Mouse (Mus musculus) cerebellum, adult 9-11 months (tissue): ENCODE data around the gene Lrba.

ENCODE experiments used
- DNase-seq: peaks from one replicate; pipeline ENCODE4 v3.0.0; 2022

The Lrba gene

DNA sequence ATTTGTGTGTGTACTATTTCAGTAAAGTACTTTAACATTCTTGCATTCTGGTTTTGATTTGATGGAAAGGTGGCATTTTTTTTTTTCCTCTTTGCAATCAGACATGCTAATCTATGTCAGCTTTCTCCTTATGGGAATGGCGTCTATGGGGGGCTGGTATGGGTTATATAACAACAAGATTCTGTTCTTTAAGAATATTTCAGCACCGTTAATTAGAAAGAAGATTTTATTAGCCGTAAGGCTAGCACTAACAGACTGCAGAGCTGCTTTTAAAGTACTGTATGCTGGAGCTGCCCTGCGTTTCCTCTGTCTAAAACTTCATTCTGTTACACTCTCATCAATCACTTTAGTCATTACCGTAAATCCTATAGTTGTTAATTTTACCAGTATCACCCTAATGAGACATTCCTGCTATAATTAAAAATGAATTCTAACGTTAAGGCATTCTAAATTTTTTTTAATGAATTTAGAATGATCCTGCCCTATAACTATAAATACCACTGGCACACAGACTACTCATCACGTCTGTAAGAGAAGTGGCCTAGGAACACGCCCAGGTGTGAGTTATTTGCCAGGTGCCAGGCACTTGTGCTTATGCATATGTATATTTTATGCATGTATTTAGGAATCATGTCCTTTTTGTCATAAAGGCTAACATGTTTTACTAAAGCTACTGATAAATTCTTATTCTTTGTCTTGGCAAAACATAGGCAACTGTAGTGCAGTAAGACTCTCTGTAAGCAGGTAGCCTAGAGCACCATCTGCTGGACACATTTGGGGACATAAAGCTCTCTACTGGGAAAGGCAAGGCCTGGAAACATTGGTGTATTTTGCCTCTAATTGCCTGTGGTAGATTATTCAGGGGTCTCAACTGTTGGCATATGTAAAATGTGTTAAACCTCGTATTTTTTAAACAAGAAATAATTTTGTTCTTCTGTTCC, 536.9 kb downstream of the Lrba start:
- peak; percentile 60 for DNase-seq

DNA sequence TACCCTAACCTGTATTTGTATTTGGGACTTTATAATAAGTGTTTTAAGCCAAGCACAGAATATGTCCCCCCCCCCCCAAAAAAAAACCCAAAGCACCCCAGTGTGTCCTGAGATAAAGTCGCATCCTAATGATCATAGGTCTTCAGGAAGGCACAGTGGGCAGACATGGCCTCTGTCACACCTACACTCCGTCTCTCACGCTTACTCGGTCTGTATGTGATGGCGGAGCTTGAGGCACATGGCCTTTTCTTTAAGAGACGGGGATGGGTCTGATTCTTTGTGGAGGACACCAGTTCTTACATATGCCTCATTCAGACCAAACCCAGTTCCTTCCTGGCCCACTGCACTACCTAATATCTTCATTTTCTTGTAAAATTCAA, 537.5 kb downstream of the Lrba start:
- no peak for DNase-seq

DNA sequence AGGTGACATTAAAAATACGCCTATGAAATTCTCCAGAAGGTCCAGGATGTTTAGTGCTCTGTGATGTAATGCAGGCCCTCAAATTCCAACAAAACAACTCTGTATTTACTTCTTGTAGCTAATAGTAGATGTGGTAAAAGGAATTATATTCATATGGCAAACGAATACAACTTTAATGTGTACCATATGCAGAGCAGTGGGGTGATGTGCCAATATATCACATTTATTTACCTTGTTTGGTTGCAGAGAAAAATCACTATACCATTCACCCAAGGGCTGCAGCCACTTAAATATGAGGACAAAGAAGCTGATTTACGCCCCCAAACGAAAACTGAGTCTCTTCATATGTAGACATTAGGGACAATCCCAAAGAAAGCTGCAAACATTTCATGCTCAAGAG, 538.0 kb downstream of the Lrba start:
- DNase-seq, result no peak

DNA sequence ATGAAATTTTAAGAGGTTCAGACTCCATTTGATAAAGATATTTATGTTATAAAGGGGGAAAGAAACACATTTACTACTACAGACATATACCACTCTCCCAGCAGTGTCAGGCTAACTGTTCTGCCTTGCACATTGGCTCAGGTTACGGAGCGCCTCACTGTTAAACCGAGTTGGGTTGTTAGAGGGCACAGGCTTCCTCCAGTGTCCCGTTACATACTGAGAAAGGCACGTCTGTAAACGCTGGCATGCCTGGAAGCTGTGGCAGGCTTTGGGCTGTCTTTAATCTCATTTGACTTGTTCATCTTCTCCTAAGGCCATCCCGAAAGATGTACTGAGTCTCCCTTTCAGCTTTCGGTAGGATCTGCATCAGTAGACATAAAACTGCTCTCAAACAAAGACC, 544.1 kb downstream of the Lrba start:
- DNase-seq, result no peak

- DNase-seq, result no peak
These were observed 544.5 kb downstream of the Lrba start for GRCm38 (mm10) chr3:86768969-86769368.

DNA sequence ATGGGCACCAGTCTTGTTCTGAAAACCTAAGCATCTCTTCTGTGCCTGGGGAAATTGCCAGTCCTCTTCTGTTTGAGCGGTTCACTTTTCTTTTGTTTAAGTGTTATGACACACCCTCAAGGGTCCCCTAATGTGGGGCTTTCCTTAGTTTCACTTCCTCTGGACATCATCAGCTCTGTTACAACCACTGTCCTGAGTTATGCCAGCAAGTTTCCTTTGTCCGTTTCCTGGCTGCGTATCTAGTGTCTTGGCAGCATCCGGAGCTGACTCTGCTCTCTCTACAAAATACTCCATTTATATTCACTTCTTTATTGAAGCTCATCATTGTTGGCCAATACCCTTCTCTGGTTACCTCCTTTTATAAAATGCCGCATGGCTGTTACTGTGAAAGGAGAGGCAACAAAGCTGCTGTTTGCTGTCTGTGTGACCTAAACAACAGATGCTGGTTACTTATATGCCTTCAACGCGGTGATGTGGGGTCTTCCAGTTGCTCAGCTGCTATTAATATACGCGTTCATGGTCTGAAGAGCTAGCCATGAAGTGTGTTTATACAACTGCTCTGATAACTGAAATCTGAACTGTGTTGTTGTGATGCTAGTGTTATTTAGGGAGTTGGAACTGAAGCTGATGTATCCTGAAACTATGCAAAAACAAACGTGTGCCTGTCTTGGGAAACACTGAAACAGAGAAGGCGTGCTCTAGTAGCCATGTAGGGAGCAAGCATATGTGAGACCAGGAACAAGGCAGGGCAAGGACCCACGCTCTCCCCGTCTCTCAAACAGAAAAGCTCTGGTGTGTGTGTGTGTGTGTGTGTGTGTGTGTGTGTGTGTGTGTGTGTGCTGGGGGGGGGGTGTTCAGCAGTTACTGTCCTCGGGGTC, 550.3 kb downstream of the Lrba start:
- no peak for DNase-seq

DNA sequence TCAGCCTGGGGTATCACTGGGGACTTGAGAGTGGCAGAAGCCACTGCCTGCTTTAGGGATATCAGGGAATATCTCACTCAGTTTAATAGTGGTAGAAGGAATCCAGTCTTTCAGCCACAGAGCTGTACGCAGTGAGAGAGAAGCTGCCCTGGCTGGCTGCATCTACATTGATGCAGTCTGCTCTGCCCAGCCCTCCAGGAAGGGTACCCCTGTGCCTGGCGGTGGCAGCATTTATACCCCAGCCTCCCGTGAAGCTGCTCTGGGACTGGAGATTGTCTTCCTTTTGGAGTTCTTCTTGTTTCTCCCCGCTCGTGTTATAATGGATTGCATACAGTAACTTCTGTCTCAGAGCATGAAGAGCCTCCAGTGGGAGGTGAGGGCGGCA, 551.0 kb downstream of the Lrba start:
- DNase-seq, result no peak

DNA sequence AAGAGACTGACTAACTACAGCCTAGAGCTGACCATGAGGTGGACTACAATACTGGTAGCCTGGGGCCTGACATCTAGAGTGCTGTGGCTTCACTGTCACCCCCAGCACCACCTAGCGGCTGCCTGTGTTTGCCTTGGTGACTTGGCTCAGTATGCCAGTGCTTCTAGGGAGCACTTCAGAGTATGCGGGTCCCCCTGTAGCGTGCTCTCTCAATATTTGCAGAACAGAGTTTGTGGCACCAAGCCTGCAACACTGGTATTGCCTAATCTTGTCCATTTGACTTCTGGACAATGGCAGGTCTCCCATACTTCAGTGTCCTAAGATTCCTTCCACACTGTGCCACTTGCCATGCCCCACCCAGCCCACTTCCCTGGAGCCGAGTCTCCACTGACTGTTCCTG, 555.2 kb downstream of the Lrba start:
- no peak for DNase-seq

- no peak for DNase-seq
These were observed 559.6 kb downstream of the Lrba start for GRCm38 (mm10) chr3:86784051-86784450.

- DNase-seq, result no peak
These were observed 560.5 kb downstream of the Lrba start for GRCm38 (mm10) chr3:86784930-86785329.

- DNase-seq, result peak; percentile 53
These were observed 561.8 kb downstream of the Lrba start for GRCm38 (mm10) chr3:86786280-86786679.

DNA sequence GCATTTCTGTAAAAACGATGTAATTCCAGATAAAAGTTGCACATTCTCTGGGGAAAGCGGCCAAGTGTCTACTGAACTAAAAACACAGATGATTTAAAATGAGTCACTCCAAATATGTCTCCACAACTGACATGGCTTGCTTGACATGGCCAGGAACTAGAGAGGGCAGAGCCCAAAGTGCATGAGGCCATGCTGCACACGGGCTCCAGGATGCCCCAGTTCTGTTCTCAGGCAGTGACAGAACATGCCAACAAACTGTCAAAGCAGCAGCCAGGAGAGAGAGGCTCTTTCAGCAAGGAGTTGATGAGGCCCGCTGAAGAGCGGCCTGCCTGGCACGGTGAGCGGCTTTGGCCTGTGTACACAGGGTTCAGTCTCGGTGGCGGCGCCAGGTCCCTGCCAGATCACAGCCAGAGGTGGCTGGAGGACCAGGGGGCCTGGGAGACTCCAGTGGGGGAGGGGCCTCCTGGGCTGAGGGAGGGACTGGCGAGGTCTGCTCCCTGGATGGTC, 562.4 kb downstream of the Lrba start:
- peak; percentile 89 for DNase-seq

DNA sequence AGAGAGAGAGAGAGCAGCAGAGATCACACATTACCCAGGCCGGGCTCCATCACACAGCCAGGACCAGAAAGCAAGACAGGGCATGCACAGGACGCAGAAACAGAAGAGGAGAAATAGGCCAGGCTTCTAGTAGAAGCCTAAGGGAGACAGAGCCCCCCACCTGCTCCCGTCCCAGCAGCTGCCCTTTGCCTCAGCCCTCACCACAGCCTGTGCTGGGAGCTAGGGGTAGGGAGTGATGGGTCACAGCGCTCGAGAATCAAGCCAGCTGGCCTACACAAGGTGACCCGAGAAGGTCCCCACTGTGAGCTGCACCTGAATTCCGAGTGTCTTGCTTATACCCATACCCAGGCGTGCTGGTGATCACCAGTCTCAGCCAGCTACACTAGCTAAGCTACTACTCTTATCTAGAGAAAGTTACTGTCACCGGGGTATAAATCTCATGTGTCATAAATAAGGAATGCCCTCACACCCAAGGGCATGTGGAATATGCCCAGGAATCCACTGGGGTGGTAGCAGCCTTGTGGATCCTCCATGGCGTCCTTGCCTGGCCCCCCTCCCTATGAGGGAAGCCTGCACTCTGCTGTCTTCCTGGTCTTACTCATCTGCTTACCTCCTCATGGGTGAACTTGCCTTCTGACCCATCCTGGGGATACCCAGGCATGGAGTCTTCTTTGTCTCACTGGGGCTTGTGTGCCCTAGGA, 563.1 kb downstream of the Lrba start:
- peak; percentile 42 for DNase-seq

- DNase-seq, result peak; percentile 71
These were observed 564.2 kb downstream of the Lrba start for GRCm38 (mm10) chr3:86788711-86789110.

- DNase-seq, result peak; percentile 85
These were observed 565.3 kb downstream of the Lrba start for GRCm38 (mm10) chr3:86789752-86790151.

DNA sequence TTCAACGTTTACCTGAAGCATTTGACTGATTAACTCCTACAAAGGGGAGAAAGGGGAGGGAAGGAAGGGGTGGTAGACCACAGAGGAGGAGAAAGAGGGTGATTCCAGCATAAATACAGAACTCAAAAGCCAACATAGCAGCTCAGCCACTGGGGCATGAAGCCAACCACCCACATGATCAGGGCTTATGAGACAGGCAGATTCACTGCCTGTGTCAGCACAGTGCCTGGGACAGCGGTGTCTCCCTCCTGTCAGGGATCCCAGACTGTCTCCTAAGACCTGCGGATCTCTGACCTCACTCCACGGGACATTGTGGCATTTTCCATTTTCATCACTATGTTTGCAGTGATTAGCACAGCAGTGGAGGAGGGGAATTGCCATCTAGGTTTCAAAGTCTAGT, 568.8 kb downstream of the Lrba start:
- DNase-seq, result no peak

DNA sequence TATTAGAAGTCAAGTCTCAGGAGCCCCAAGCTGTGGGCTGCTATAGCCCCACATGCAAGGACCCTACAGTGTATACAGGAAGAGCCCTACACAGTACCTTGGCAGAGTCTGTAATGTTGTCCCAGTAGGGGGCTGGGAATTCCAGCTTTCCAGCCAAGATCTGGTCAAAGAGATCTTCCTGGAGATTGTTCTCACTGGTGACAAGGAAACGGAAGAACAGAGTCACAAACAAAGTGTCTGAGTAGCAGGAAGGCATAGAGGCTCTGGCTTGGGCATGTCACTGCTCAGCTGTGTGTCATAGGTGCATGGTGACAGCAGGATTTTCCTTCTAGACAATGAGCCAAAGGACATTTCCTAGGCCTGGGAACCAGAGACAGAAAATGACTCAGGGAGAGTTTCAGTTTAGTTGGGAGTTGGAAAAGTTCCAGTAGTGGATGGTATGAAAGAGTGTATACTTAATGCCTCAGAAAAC, 569.3 kb downstream of the Lrba start:
- DNase-seq, result no peak

- DNase-seq, result no peak
These were observed 572.2 kb downstream of the Lrba start for GRCm38 (mm10) chr3:86796716-86797115.

GRCm38 (mm10) chr3:86797871-86798460, 573.5 kb downstream of the Lrba start:
- DNase-seq, result no peak

DNA sequence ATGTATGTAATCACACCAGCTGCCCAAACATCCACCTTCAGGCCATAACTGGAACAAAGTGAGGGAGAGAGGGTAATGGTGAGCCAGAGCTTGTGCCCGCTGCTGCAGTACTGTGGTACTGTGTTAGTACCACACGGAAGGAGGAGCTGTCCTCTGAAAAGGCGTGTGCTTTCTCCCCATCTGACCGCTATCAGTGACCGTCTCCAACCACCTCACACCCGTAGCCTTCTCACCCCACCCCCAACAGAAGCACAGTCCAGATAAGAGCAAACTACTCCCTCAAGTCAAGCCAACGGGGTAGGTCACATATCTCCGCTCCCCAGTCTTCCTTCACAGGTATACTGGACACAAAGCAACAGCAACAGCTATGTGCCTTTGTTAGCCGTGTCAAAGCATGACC, 574.6 kb downstream of the Lrba start:
- DNase-seq, result no peak

GRCm38 (mm10) chr3:86800841-86801240, 576.4 kb downstream of the Lrba start:
- DNase-seq, result no peak

DNA sequence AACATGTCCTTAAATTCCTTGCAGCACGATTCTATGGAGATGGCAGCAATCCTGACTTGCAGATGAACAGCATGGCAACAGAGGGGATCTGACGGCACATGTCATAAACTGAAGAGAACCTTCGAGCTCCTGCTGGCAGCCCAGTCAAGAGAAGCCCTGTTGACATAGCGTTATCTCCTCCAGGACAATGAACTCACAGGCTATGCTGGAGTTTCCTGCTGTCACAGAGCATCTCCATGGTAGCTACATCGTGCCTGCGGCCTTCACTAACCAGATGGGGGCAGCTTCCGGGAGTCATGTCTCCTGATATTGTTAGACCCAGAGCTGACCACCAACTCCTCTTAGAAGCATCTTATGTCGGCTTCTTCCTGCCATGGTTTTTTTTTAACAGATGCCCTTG, 578.3 kb downstream of the Lrba start:
- DNase-seq, result no peak

- DNase-seq, result no peak
These were observed 579.8 kb downstream of the Lrba start for GRCm38 (mm10) chr3:86804265-86804664.
